43 mouse cellular contexts compared by ENCODE assay signal in genomic region chr16:34664553-34664952, GRCm38 (mm10). TPM values are rescaled to one million over a fixed set of nuclear protein-coding genes. Genes with fewer than 3 reads are reported as not detected.
"Had no signal": no experiment of that assay in that cellular context is flagged by ENCODE, and none has a peak within 500 bp of the region (broad histone marks: within the 10 kb centered on the region; RNA-seq: fewer than 3 reads in every experiment).

No protein-coding gene starts in this region.

- H3K27ac ChIP-seq: limb, embryonic 10.5 days; limb, embryonic 12.5 days; limb, embryonic 13.5 days; limb, embryonic 15.5 days; liver, embryonic 12.5 days; liver, embryonic 13.5 days; liver, embryonic 14.5 days; liver, embryonic 15.5 days; lung, embryonic 15.5 days; macrophage; midbrain, embryonic 10.5 days; midbrain, embryonic 12.5 days; midbrain, embryonic 13.5 days; midbrain, embryonic 15.5 days; neural tube, embryonic 12.5 days had no signal

- H3K4me3 ChIP-seq: limb, embryonic 10.5 days; limb, embryonic 12.5 days; limb, embryonic 13.5 days; limb, embryonic 15.5 days; liver, embryonic 12.5 days; liver, embryonic 13.5 days; liver, embryonic 15.5 days; lung, embryonic 15.5 days; megakaryocyte, embryonic 14.5 days; midbrain, embryonic 10.5 days; midbrain, embryonic 12.5 days; midbrain, embryonic 13.5 days; midbrain, embryonic 15.5 days; myocyte; neural tube, embryonic 12.5 days had no signal

- H3K36me3 ChIP-seq: limb, embryonic 10.5 days; limb, embryonic 12.5 days; limb, embryonic 13.5 days; limb, embryonic 15.5 days; liver, embryonic 12.5 days; liver, embryonic 13.5 days; liver, embryonic 15.5 days; lung, embryonic 15.5 days; midbrain, embryonic 10.5 days; midbrain, embryonic 12.5 days; midbrain, embryonic 13.5 days; midbrain, embryonic 15.5 days; neural tube, embryonic 12.5 days had no signal

- H3K4me1 ChIP-seq: liver, embryonic 13.5 days had no signal

- H3K4me2 ChIP-seq: limb, embryonic 12.5 days; limb, embryonic 13.5 days; limb, embryonic 15.5 days; liver, embryonic 11.5 days; liver, embryonic 12.5 days; liver, embryonic 13.5 days; liver, embryonic 15.5 days; lung, embryonic 14.5 days; lung, embryonic 15.5 days; midbrain, embryonic 11.5 days; midbrain, embryonic 12.5 days; midbrain, embryonic 13.5 days; midbrain, embryonic 15.5 days; neural tube, embryonic 12.5 days had no signal

- DNase-seq: left cerebral cortex, postnatal 4 days; liver; liver, embryonic 13.5 days; liver, postnatal 0 days; lung, adult 18-20 months; lung, adult 2 months; lung, embryonic 14.5 days; lung, postnatal 10 days; lung, postnatal 14 days; lung, postnatal 36 days; lung, postnatal 4 days; midbrain, embryonic 14.5 days had no signal

- H3K9ac ChIP-seq: limb, embryonic 12.5 days; limb, embryonic 13.5 days; limb, embryonic 15.5 days; liver, embryonic 12.5 days; liver, embryonic 13.5 days; liver, embryonic 14.5 days; liver, embryonic 15.5 days; liver, postnatal 0 days; lung, embryonic 14.5 days; lung, embryonic 15.5 days; midbrain, embryonic 12.5 days; midbrain, embryonic 13.5 days; midbrain, embryonic 15.5 days; neural tube, embryonic 12.5 days had no signal

- H3K9me3 ChIP-seq: limb, embryonic 10.5 days; limb, embryonic 12.5 days; limb, embryonic 13.5 days; limb, embryonic 15.5 days; liver, embryonic 12.5 days; liver, embryonic 13.5 days; liver, embryonic 15.5 days; lung, embryonic 15.5 days; megakaryocyte, embryonic 14.5 days; midbrain, embryonic 10.5 days; midbrain, embryonic 12.5 days; midbrain, embryonic 13.5 days; midbrain, embryonic 15.5 days; neural tube, embryonic 12.5 days had no signal

RNA-seq across cellular contexts. Expression of gene Ropn1, which starts 14.8 kb away (rescaled TPM):
- total RNA-seq: left cerebral cortex, postnatal 4 days; liver, adult 2 months; megakaryocyte progenitor cell, adult 5-6 weeks; megakaryocyte, adult 5-6 weeks; megakaryocyte-erythroid progenitor cell, adult 5-6 weeks; midbrain, postnatal 0 days; monocyte, adult 5-6 weeks had no signal
- polyA plus RNA-seq: limb, embryonic 10.5 days; limb, embryonic 11.5 days; limb, embryonic 13.5 days; limb, embryonic 14.5 days; limb, embryonic 15.5 days; liver, adult 2 months; liver, embryonic 11.5 days; liver, embryonic 12.5 days; liver, embryonic 13.5 days; liver, embryonic 14.5 days; liver, embryonic 15.5 days; liver, embryonic 16.5 days; liver, postnatal 0 days; lung, adult 2 months; lung, embryonic 14.5 days; lung, embryonic 15.5 days; lung, embryonic 16.5 days; lung, postnatal 0 days; macrophage; midbrain, embryonic 10.5 days; midbrain, embryonic 11.5 days; midbrain, embryonic 12.5 days; midbrain, embryonic 13.5 days; midbrain, embryonic 14.5 days; midbrain, embryonic 15.5 days; midbrain, embryonic 16.5 days; midbrain, postnatal 0 days; myocyte; neural tube, embryonic 11.5 days; neural tube, embryonic 12.5 days had no signal
